Mouse (Mus musculus) common myeloid progenitor, adult 5-6 weeks (primary cell): ENCODE data around the gene Atg9b. TPM values are rescaled to one million over a fixed set of nuclear protein-coding genes. Genes with fewer than 3 reads are reported as not detected.
"Not testable (repeated sequence)": the region's sequence is repeated elsewhere in the genome, so short reads cannot be mapped to it uniquely, and the experiment has no call there.

Experiments used
- ATAC-seq: replicated peaks from 2 replicates; pipeline ENCODE4 v1.8.0; 2016; ENCODE audit warnings: low read depth, mild to moderate bottlenecking, moderate TSS enrichment, inconsistent platforms; ENCODE audit not compliant: poor library complexity, severe bottlenecking
- total RNA-seq: library from RNA; stranded (forward); fragments of 200-1000, 187-1606 nt; gene quantifications from 2 replicates; pipeline ENCODE4 v1.2.3, GENCODE M21; 2017

Gene Atg9b
- total RNA-seq, 1 experiment from 2014 or later, result 0.78 TPM

GRCm38 (mm10) chr5:24408651-24409050 lies 16.7 kb upstream of the Atg9b start:
- ATAC-seq, result no peak

GRCm38 (mm10) chr5:24405389-24405876 lies 13.5 kb upstream of the Atg9b start:
- ATAC-seq, result no peak

- peak; percentile 40; the same call in 1 of the 2 replicates for ATAC-seq
Measured at GRCm38 (mm10) chr5:24404594-24405360, 12.8 kb upstream of the Atg9b start.

- ATAC-seq, result no peak
Measured at GRCm38 (mm10) chr5:24401969-24402368, 10.0 kb upstream of the Atg9b start.

- no peak for ATAC-seq
Measured at GRCm38 (mm10) chr5:24400911-24401605, 9.1 kb upstream of the Atg9b start.

GRCm38 (mm10) chr5:24400362-24400761 lies 8.4 kb upstream of the Atg9b start:
- no peak for ATAC-seq

GRCm38 (mm10) chr5:24399686-24400085 lies 7.7 kb upstream of the Atg9b start:
- ATAC-seq, result no peak

- ATAC-seq, result not testable (repeated sequence)
Measured at GRCm38 (mm10) chr5:24396254-24396653, 4.3 kb upstream of the Atg9b start.

- ATAC-seq, result peak; percentile 92
Measured at GRCm38 (mm10) chr5:24394165-24394894, 2.4 kb upstream of the Atg9b start.

- peak; percentile 65 for ATAC-seq
Measured at GRCm38 (mm10) chr5:24393392-24393997, 1.6 kb upstream of the Atg9b start, which contains the start of gene Abcb8. Gene Abcb8, plus strand, starts transcription at chr5:24393663.

- no peak for ATAC-seq
Measured at GRCm38 (mm10) chr5:24392724-24393123, 781 bp upstream of the Atg9b start.

- ATAC-seq, result no peak
Measured at GRCm38 (mm10) chr5:24389658-24390020, 2.3 kb downstream of the Atg9b start.

- peak; percentile 36 for ATAC-seq
Measured at GRCm38 (mm10) chr5:24389011-24389657, 2.8 kb downstream of the Atg9b start.

- no peak for ATAC-seq
Measured at GRCm38 (mm10) chr5:24388246-24388915, 3.6 kb downstream of the Atg9b start.

- no peak for ATAC-seq
Measured at GRCm38 (mm10) chr5:24387264-24388241, 4.4 kb downstream of the Atg9b start.

GRCm38 (mm10) chr5:24385887-24386550 lies 5.9 kb downstream of the Atg9b start:
- ATAC-seq, result no peak

GRCm38 (mm10) chr5:24385374-24385773 lies 6.6 kb downstream of the Atg9b start:
- ATAC-seq, result no peak
